Mouse (Mus musculus): ENCODE measurements at regions not wholly inside any gene's neighbourhood (a gene's known extent, or its start where the extent isn't known, plus 50 kb on each side); places are given as distances from the start of the nearest gene placed in this dataset.

- 64% methylated on average over 4 of the region's 4 CpGs for WGBS
- H3K4me1 ChIP-seq (ENCODE audit: control insufficient read depth, insufficient read depth, low read length), result no peaks in the 10 kb centered on the region
- H3K4me3 ChIP-seq (ENCODE audit: low read depth, low read length), result no peak overlapping the region
- H3K27me3 ChIP-seq (replicated peaks; ENCODE audit: control insufficient read depth, insufficient read depth, low read length), result peaks cover 18% of the 10 kb centered on the region
- no peak overlapping the region for H3K27ac ChIP-seq (ENCODE audit: low read depth, low read length)
- no peak overlapping the region for H3K9ac ChIP-seq (ENCODE audit: low read length)
- ATAC-seq (no peak), DNase-seq (ENCODE audit: low spot score) (no peak)
- no peaks in the 10 kb centered on the region for H3K9me3 ChIP-seq (replicated peaks; ENCODE audit: control insufficient read depth, low read length)
- no peak overlapping the region; the same call in 1 of the 2 replicates for H3K4me2 ChIP-seq (ENCODE audit: low read length)
- H3K36me3 ChIP-seq (ENCODE audit: control insufficient read depth, insufficient read depth, low read length), result no peaks in the 10 kb centered on the region
Measured at GRCm38 (mm10) chr4:88939397-88939796, 59.4 kb upstream of the Ifne start.

- ATAC-seq, result no peak
- Histone ChIP-seq H3K9me3 (replicated peaks; ENCODE audit: control insufficient read depth, low read length) (no peaks in the 10 kb centered on the region), H3K27ac (ENCODE audit: low read depth, low read length) (peak overlapping the region; percentile 39; the same call in 1 of the 2 replicates), H3K4me3 (ENCODE audit: low read depth, low read length) (peak overlapping the region; percentile 65), H3K4me1 (ENCODE audit: control insufficient read depth, insufficient read depth, low read length) (no peaks in the 10 kb centered on the region), H3K9ac (ENCODE audit: low read length) (peak overlapping the region; percentile 71), H3K36me3 (ENCODE audit: control insufficient read depth, insufficient read depth, low read length) (no peaks in the 10 kb centered on the region), H3K27me3 (replicated peaks; ENCODE audit: control insufficient read depth, insufficient read depth, low read length) (peaks cover 18% of the 10 kb centered on the region), H3K4me2 (ENCODE audit: low read length) (peak overlapping the region; percentile 87)
- WGBS, result 7% methylated on average over 11 of the region's 11 CpGs
- DNase-seq (ENCODE audit: low spot score), result peak; percentile 58
Measured at GRCm38 (mm10) chr4:88938712-88939032, 58.7 kb upstream of the Ifne start.

- Histone ChIP-seq H3K27ac (ENCODE audit: low read depth, low read length) (peak overlapping the region; percentile 39; the same call in 1 of the 2 replicates), H3K27me3 (replicated peaks; ENCODE audit: control insufficient read depth, insufficient read depth, low read length) (peaks cover 18% of the 10 kb centered on the region), H3K4me2 (ENCODE audit: low read length) (peak overlapping the region; percentile 87), H3K9me3 (replicated peaks; ENCODE audit: control insufficient read depth, low read length) (no peaks in the 10 kb centered on the region), H3K9ac (ENCODE audit: low read length) (peak overlapping the region; percentile 71), H3K36me3 (ENCODE audit: control insufficient read depth, insufficient read depth, low read length) (no peaks in the 10 kb centered on the region), H3K4me1 (ENCODE audit: control insufficient read depth, insufficient read depth, low read length) (no peaks in the 10 kb centered on the region), H3K4me3 (ENCODE audit: low read depth, low read length) (peak overlapping the region; percentile 65)
- ATAC-seq (peak; percentile 96), DNase-seq (ENCODE audit: low spot score) (peak; percentile 60)
- under 1% methylated on average over 102 of the region's 104 CpGs for WGBS
Measured at GRCm38 (mm10) chr4:88937866-88938711, 58.1 kb upstream of the Ifne start.

- no peaks in the 10 kb centered on the region for H3K4me1 ChIP-seq (ENCODE audit: control insufficient read depth, insufficient read depth, low read length)
- H3K4me3 ChIP-seq (ENCODE audit: low read depth, low read length), result no peak overlapping the region
- H3K36me3 ChIP-seq (ENCODE audit: control insufficient read depth, insufficient read depth, low read length), result no peaks in the 10 kb centered on the region
- DNase-seq (ENCODE audit: low spot score) (no peak), ATAC-seq (no peak)
- no peak overlapping the region for H3K9ac ChIP-seq (ENCODE audit: low read length)
- H3K4me2 ChIP-seq (ENCODE audit: low read length), result no peak overlapping the region
- WGBS, result 71% methylated on average over 6 of the region's 6 CpGs
- no peaks in the 10 kb centered on the region for H3K9me3 ChIP-seq (replicated peaks; ENCODE audit: control insufficient read depth, low read length)
- H3K27me3 ChIP-seq (replicated peaks; ENCODE audit: control insufficient read depth, insufficient read depth, low read length), result peaks cover 18% of the 10 kb centered on the region
- H3K27ac ChIP-seq (ENCODE audit: low read depth, low read length), result no peak overlapping the region
Measured at GRCm38 (mm10) chr4:88936976-88937375, 57.0 kb upstream of the Ifne start.

GRCm38 (mm10) chr4:88935901-88936300 lies 55.9 kb upstream of the Ifne start:
- no peak overlapping the region for H3K4me3 ChIP-seq (ENCODE audit: low read depth, low read length)
- ATAC-seq, result no peak
- no peak overlapping the region for H3K9ac ChIP-seq (ENCODE audit: low read length)
- no peaks in the 10 kb centered on the region for H3K36me3 ChIP-seq (ENCODE audit: control insufficient read depth, insufficient read depth, low read length)
- no peaks in the 10 kb centered on the region for H3K4me1 ChIP-seq (ENCODE audit: control insufficient read depth, insufficient read depth, low read length)
- 75% methylated on average over 2 of the region's 2 CpGs for WGBS
- H3K27ac ChIP-seq (ENCODE audit: low read depth, low read length), result no peak overlapping the region
- no peak overlapping the region for H3K4me2 ChIP-seq (ENCODE audit: low read length)
- H3K9me3 ChIP-seq (replicated peaks; ENCODE audit: control insufficient read depth, low read length), result no peaks in the 10 kb centered on the region
- DNase-seq (ENCODE audit: low spot score), result no peak
- H3K27me3 ChIP-seq (replicated peaks; ENCODE audit: control insufficient read depth, insufficient read depth, low read length), result peaks cover 18% of the 10 kb centered on the region

GRCm38 (mm10) chr4:88935316-88935715 lies 55.3 kb upstream of the Ifne start:
- DNase-seq (ENCODE audit: low spot score) (no peak), ATAC-seq (no peak)
- H3K4me1 ChIP-seq (ENCODE audit: control insufficient read depth, insufficient read depth, low read length), result no peaks in the 10 kb centered on the region
- H3K9ac ChIP-seq (ENCODE audit: low read length), result no peak overlapping the region
- no peak overlapping the region for H3K27ac ChIP-seq (ENCODE audit: low read depth, low read length)
- no peaks in the 10 kb centered on the region for H3K9me3 ChIP-seq (replicated peaks; ENCODE audit: control insufficient read depth, low read length)
- H3K36me3 ChIP-seq (ENCODE audit: control insufficient read depth, insufficient read depth, low read length), result no peaks in the 10 kb centered on the region
- WGBS, result 79% methylated on average over 7 of the region's 7 CpGs
- no peak overlapping the region for H3K4me2 ChIP-seq (ENCODE audit: low read length)
- H3K27me3 ChIP-seq (replicated peaks; ENCODE audit: control insufficient read depth, insufficient read depth, low read length), result peaks cover 18% of the 10 kb centered on the region
- no peak overlapping the region for H3K4me3 ChIP-seq (ENCODE audit: low read depth, low read length)

GRCm38 (mm10) chr4:88934266-88935025 lies 54.4 kb upstream of the Ifne start:
- H3K9ac ChIP-seq (ENCODE audit: low read length), result no peak overlapping the region
- no peaks in the 10 kb centered on the region for H3K9me3 ChIP-seq (replicated peaks; ENCODE audit: control insufficient read depth, low read length)
- H3K27ac ChIP-seq (ENCODE audit: low read depth, low read length), result no peak overlapping the region
- H3K4me2 ChIP-seq (ENCODE audit: low read length), result no peak overlapping the region
- ATAC-seq (no peak), DNase-seq (ENCODE audit: low spot score) (no peak)
- no peaks in the 10 kb centered on the region for H3K36me3 ChIP-seq (ENCODE audit: control insufficient read depth, insufficient read depth, low read length)
- H3K27me3 ChIP-seq (replicated peaks; ENCODE audit: control insufficient read depth, insufficient read depth, low read length), result peaks cover 18% of the 10 kb centered on the region
- no peaks in the 10 kb centered on the region for H3K4me1 ChIP-seq (ENCODE audit: control insufficient read depth, insufficient read depth, low read length)
- no peak overlapping the region for H3K4me3 ChIP-seq (ENCODE audit: low read depth, low read length)
- WGBS, result 75% methylated on average over 8 of the region's 8 CpGs

GRCm38 (mm10) chr4:88931217-88931616 lies 51.2 kb upstream of the Ifne start:
- DNase-seq (ENCODE audit: low spot score) (no peak), ATAC-seq (no peak)
- Histone ChIP-seq H3K4me1 (ENCODE audit: control insufficient read depth, insufficient read depth, low read length) (no peaks in the 10 kb centered on the region), H3K4me3 (ENCODE audit: low read depth, low read length) (no peak overlapping the region), H3K27ac (ENCODE audit: low read depth, low read length) (no peak overlapping the region), H3K9me3 (replicated peaks; ENCODE audit: control insufficient read depth, low read length) (no peaks in the 10 kb centered on the region), H3K4me2 (ENCODE audit: low read length) (no peak overlapping the region), H3K9ac (ENCODE audit: low read length) (no peak overlapping the region), H3K27me3 (replicated peaks; ENCODE audit: control insufficient read depth, insufficient read depth, low read length) (peaks cover 2% of the 10 kb centered on the region; the same call in 1 of the 2 replicates), H3K36me3 (ENCODE audit: control insufficient read depth, insufficient read depth, low read length) (no peaks in the 10 kb centered on the region)
- 91% methylated on average over 9 of the region's 9 CpGs for WGBS
